Mouse (Mus musculus) right cerebral cortex, postnatal 25 days (tissue): ENCODE data around the gene Pcgf1.

ENCODE experiments used
- DNase-seq: peaks from one replicate; pipeline ENCODE4 v3.0.0; 2022

Gene Pcgf1

DNA sequence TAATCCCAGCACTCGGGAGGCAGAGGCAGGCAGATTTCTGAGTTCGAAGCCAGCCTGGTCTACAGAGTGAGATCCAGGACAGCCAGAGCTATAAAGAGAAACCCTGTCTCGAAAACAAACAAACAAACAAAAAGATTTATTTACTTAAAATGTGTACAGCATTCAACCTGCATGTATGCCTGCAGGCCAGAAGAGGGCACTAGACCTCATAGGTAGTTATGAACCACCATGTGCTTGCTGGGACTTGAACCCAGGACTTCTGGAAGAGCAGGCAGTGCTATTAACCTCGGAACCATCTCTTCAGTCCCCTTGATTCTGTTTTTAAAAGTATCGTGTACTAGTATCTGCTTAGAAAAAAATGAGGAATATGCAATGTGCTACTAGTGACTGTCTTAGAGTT lies 49.8 kb downstream of the Pcgf1 start:
- DNase-seq, result no peak
